Mouse (Mus musculus): ENCODE measurements at regions not wholly inside any gene's neighbourhood (a gene's known extent, or its start where the extent isn't known, plus 50 kb on each side); places are given as distances from the start of the nearest gene placed in this dataset.

DNA sequence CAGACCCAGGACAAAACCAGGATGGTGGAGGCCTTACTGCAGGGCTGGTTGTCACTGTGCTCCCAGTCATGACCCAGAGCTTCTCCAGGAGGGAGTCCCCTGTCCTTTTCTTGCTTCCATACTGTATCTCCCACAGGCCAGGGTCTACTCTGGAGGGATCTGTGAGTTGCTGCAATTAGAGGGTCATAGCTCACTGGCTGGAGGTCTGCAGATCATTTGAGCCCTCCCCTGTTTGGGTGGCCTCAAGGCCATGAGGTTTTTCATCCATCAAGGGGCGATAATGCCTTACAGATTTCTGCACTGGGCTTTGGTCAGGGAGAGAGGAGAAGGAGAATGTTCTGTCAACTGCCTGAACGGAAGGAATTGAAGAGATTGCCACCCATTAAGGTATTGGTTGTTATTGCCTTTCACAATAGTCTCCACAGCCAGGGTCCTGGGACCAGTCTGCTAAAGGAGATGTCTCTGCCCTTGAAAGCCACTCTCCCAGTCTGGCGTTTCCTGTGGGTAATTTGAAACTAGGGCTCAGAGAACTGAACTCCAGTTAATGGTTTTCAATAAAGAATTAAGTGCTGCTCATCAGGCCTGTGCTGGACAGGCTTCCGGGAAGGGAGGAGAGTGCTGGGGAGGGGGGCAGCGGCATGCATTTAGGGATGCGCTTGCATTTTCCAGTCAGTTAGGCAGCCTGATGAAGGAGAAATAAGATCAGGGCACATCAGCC, 147.4 kb downstream of the Dmrta2 start:
- DNase-seq (ENCODE audit: low spot score): no peak

DNA sequence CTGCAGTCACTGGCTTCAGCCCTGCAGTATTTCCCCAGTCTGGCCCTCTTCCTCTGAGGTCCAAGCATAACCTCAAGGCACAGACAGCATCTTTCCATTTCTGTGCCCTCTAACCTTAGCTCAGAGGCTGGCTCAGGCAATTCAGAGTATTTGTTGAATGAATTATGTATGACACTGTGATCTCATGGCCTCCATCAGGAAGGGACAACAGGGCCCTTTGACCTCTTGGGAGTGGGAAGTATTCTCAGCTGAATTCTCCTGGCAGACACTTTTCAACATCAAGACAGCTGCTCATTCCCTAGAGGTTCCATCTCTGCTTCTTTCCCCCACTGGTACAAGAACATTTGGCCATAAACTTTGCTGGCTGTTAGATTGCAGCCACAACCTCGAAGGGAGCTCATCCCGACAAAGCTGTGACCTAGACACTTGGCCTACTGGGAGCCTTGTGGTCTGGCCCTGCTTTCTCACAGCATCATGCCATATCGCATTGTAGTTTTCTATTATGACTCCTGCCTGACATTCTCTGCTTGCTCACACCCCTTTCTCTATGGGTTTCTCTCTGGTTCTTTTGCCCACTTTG, 150.2 kb downstream of the Dmrta2 start:
- no peak for DNase-seq (ENCODE audit: low spot score)

DNA sequence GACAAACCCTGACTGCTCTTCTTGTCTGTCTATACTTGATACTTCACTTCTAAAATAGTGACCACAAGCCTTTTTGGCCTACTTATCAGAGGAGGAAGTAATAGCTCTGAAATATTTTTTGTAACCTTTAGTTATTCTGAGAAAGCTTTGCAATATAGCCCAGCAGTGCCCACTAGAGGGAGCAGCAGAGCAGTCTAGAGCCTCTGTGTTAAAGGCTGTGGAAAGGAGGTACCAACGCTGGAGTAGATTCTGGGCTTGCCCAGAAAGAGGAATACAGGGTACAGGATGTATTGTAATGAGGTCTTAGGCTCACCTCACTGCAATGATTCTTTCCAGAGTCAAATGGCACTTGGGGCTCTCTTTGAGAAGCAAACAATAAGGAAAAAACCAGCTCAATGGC, 151.1 kb downstream of the Dmrta2 start:
- no peak for DNase-seq (ENCODE audit: low spot score)

DNA sequence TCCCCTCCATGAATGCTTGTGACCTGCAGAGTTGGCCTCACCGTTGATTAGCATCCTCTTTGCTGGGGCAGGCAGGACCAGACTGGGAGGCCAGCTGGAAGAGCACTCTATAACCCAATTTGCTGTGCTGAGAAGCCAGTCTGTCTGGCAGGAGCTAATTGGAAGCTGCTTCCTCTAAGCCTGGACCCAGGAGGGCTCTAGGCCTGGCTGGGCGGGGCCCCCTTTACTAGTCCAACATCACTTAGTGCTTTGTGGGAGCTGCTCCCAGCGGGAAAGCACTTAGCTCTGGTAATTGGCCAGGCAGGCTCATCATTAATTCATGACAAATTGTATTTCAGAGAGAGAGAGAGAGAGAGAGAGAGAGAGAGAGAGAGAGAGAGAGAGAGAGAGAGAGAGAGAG, 151.7 kb downstream of the Dmrta2 start:
- DNase-seq (ENCODE audit: low spot score): no peak

DNA sequence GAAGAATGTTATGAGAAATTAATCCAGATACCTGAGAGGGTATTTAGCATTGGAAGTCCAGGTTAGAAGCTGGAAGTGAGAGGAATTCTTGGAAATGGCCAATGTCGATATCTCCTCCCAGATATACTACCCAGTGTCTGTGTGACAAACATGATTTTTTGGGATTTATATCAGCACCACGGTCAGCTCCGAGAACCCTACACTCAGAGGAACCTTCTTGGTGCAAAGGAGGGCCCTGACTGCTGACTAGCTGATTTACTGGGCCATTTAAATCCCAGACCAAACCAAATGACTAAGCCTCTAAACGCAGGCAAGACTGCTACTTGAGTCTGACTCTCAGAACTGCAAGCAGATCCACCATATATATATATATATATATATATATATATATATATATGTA, 154.2 kb downstream of the Dmrta2 start:
- no peak for DNase-seq (ENCODE audit: low spot score)

DNA sequence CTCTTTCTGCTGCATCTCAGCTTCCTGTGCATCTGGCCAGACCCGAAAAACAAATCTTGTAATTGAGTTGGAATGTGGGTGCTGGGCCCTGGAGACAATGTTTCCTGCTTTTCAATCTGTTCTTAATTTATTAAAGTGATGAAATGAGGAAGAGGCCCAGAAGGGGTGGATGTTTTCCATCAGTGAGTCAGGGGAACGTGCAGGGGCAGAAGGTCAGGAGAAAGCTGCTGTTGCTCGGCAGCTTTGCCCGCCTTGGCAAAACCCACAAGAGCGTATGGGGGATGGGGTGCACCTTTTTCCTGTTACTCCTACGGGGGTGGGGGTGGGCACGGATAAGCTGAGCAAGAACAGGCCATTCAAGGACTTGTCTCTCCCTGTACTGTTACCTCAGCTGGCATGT, 156.2 kb downstream of the Dmrta2 start:
- DNase-seq (ENCODE audit: low spot score): no peak

DNA sequence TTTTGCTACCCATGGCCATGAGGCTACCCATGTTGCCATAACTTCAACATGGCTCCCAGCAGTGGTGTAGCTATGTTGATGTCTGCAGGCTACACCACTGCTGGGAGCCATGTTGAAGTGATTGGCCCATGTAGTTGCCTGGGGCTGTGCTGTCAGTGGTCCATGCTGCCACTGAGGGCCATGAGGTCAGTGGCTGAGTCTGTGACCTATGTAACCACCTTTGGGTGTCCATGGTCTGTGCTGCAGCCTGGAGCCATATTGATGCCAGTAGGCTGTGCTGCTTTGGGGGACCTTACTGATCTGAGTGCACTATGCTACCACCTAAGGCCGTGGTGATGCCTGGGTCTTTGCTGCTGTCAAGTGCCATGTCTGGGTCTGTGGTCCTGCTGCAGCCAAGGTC, 167.4 kb downstream of the Dmrta2 start:
- DNase-seq (ENCODE audit: low spot score): no peak

DNA sequence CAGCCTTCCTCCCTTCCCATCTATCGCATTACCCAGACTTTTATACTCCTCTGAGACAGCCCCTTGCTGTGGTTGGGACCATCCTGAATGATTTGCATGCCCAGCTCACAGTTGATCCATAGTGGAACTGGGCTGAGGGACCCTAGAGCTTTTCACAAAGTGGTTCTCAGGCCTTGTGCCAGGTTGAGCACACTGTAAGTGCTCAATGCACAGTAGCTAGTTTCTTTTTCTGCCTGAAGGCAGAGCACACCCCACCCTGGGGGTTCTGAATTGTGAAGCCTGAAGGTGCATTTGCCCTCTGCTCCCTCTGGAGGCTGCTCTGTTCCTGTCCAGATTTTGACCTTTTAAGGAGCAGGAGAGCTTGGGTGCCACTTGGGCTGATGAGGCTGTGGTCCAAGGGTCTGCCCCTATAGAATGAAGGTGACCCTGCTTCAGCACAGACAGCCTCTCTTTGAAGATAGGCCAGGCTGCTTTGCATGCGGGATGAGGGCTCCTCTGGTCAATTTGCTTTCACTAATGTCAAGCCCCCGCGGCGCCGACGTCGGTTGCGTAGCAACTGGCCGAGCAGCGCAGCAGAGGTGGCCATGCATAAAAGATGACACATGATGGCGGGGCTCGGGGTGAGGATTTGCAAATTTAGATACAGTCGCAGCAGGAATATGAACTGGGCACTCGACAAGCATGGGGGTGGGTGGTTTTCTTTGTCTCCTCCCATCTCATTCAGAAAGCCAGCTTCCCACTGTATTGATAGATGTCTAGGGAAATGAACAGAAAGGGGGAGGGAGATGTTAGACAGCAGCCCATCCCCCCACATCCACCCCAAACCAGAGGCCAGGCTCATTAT, 174.5 kb downstream of the Dmrta2 start:
- no peak for DNase-seq (ENCODE audit: low spot score)

All from urinary bladder, adult 2 months (tissue).